Mouse (Mus musculus): ENCODE results near the gene AC109138.7.

- TF ChIP-seq CTCF (IDR thresholded peaks at IDR 0.05; ENCODE audit: borderline replicate concordance, insufficient read depth, low read length) (no peak), POLR2A (IDR thresholded peaks at IDR 0.05; ENCODE audit: low read depth, low read length) (no peak)
Observed at GRCm38 (mm10) chr19:4270972-4271371, 56.8 kb downstream of the AC109138.7 start.
